Mouse (Mus musculus): ENCODE data around the gene Smco4.

GRCm38 (mm10) chr9:15529965-15530320 is 36.7 kb downstream of the Smco4 start:
- TF ChIP-seq CTCF (IDR thresholded peaks at IDR 0.05; ENCODE audit: low read depth, low read length) (no peak), TAL1 (conservative IDR thresholded peaks at IDR 0.05; ENCODE audit: low read depth, low read length) (no peak)
